Mouse (Mus musculus) hindlimb bud, embryonic 11.5 days (tissue): ENCODE results near the gene Rxfp2.

Experiments
- DNase-seq: peaks from one replicate; pipeline ENCODE4 v3.0.0-alpha.2; 2012; ENCODE audit warnings: low read depth, low spot score; ENCODE audit errors: extremely low spot score

Rxfp2 gene

DNA sequence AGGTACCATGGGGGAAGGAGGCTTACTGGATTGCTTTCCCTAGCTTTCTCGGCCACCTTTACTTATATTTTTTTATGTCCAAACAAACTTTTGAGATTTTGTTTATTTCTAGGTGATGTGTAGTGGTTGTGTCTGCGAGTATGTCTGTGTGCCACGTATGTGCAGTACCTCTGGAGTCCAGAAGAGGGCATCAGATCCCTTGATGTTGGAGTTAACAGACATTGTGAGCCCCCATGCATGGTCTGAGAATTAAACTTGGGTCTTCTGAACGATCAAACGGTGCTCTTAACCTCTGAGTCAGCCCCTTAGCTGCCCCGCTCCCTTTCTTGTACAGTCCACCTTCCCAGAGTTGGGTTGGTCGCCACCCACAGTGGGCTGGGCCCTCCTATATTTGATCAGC lies 95.5 kb downstream of the Rxfp2 start:
- no peak for DNase-seq

DNA sequence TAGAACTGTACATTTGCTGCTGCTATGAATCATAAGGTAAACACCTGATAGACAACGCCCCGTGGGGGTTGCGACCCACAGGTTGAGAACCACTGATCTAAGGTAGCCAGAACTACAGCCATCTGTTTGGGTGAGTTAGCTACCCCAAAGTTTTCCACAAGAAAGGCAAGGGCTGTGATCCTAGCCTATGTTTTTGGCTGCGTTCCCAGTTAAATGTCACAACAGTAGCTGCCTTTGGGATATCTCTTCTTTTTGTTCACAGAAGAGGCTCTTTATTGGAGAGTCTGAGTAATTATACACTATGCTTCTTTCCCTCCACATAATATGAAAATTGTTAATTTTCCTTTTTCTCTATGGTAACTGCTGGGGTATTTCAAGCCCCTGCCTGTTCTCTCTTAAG lies 96.3 kb downstream of the Rxfp2 start:
- DNase-seq: no peak

DNA sequence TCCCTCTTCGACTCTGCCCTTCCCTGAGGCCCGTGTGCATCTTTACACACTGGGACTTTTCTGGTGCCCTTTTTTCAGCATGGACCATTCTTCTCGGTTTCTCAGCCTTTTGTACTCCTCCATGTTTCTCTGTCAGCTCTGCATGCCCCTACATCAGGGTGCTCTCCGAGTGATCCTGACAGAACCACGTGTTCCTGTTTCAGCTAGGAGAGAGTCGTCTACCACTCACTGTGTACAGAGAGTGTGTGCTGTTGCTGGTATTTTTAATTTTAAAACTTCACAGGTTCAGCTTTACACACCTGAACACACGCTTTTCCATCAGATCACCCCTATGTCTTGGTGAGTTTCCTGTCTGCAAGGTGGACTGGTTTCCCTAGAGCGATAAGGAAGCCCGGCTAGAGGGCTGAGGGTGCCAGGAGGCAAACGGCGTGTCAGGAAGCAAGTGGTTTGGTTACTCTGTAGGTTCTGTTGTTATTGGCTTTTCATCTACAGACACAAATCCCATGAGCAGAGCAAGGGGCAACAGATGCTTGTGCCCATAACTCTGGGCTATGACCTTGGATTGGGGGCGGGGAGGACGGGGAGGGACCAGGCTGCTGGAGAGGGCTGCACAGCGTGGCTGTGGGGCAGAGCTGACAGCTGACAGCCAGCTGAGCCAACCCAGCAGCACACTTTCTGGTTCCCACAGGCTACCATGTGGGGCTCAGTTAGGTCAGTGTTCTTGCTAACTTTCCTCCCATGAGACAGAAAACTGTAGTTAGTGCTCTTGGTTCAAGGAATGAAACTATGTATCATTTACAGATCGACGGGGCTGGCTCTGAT lies 97.0 kb downstream of the Rxfp2 start:
- no peak for DNase-seq

DNA sequence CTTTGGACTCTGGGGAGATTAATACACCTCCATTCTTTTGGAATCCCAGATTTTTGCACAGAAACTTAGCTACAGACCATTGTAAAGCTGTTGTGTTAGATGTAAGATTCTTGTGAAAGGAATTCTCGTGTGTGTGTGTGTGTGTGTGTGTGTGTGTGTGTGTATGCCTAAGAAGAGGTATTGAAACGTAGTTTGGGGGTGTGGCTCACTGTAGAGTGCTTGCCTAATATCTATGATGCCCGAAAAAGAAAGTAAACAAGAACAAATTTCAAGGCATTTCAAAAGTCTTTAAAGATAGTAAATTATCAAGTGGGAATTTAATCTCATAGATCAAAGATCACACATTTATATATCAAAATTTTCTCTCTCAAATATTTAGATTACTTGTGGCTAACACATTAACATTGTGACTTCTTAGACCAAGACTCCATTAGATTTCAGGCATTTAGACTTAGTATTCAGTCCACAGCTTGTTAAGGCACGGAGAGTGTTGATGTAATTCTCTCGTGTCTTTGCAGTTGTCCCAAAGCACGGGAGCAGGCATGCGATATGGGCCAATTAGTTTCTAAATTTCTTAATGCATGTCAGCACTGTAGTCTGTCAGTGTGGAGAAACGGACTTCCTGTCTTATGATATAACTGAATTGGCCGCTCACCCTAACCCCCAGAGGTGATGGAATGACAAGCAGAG lies 97.9 kb downstream of the Rxfp2 start:
- DNase-seq: no peak

DNA sequence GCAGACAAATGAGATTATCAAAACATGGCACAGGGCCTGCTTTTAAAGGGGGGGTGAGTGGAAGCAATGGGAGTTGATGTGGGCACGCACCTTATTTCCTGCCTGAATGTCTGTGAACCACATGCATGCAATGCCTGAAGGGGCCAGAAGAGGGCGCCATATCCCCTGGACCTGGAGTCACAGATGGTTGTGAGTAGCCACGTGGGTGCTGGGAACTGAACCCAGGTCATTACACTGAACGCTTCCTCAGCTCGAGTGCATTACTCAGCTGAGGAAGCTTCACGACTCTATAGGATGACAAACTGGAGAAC lies 98.4 kb downstream of the Rxfp2 start:
- no peak for DNase-seq

DNA sequence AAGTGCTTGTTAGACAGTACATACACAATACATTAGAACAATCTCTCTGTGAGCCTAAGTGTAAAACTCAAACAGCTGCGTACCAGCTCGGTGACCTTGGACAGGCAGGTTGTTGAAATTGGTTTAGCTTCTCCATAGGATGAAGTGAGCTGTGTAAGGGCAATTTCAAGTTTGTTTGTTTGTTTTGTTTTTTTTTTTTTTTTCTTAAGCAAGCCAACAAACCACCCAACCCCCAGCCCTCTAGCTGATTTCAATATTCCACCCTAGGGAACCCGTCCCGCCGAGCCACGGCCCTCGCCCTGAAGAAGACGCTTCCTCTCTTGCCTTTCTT lies 99.6 kb downstream of the Rxfp2 start:
- no peak for DNase-seq

DNA sequence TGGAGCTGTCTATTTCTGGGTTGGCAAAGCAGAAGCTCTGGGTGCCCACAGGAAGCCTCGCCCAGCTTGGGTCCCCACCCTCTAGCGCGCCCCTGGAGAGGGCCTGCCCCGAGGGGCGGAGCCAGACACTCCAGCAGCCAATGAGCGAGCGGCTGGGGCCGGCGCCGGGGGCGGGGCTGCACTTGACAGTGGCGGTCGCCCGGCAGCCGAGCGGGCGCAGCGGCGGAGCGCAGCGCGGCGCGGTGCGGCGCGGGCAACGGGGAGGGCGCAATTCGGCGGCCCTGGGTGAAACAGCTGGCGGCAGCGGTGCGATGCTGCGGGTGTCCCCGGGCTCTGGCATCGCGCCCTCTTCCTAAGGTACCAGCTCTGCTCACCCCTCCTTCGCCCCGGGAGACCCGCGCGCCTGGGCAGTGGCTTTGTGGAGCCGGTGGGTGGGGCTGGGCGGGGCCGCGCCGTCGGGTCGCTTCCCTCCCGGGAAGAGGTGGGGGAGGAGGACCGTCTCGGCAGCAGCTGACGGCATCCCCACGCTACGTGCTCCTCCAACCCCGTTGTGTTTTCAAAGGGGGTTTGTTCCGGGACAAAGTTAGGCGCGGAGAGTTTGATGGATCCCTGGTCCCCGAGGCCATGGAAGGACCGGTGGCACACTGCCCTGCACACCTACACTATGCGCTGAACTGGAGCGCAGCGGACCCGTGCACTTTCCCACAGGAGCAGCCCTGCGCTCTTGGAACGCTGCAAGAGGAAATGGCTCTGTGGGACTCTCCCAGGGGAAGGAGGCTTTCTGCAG lies 100.2 kb downstream of the Rxfp2 start, which contains the start of gene Fry:
Fry (plus strand) TSS at position 191 of the 787 bp plus-strand sequence.
- no peak for DNase-seq

DNA sequence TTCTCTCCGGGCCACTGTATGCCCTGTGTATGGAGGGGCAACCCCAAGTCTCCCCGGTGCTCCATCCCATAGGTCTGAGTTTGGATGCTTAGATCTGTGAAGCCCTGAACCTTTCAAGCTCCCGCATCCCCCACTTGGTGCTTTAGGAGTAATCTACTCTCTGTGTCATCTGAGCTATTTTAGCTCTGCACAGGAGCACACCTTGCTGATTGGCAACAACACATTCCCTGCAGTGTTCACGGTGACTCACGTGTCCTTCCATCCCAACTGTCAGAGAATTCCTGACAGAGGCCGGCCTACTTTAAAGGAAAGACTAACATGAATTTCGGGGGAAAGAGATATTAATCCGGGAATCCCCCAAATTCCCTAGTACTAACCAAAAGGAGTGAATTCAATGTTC lies 102.2 kb downstream of the Rxfp2 start:
- no peak for DNase-seq

DNA sequence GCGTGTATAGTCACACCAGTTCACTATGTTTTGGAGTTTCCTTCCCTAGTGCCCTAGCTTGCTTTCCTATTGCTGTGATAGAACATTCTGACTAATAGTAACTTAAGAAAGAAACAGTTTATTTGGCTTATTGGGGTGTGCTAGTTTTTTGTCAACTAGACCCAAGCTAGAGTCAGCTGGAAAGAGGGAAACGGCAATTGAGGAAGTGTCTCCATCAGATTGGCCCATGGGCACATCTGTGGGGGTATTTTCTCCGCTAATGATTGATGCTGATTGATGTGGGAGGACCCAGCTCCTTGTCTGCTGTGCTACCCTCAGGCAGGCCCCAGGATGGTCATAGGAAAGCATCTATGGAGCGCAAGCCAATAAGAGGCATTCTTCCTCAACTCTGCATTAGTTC lies 103.6 kb downstream of the Rxfp2 start:
- no peak for DNase-seq

DNA sequence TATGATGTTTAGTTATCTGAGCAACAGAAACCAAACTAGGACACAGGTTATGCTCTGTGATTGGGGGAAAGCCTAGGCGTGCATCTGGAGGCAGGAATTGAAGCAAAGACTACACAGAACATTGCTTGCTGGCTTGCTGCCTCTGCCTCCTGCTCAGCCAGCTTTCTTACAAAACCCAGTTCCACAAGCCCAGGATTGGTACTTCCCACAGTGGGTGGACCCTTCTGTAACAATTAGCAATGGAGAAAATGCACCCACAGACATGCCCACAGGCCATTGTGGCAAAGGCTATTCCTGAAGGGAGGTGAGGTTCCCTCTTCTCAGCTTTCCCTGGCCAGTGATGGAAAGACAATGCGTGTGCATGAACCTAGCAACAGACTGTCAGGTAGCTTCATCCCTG lies 104.1 kb downstream of the Rxfp2 start:
- no peak for DNase-seq

DNA sequence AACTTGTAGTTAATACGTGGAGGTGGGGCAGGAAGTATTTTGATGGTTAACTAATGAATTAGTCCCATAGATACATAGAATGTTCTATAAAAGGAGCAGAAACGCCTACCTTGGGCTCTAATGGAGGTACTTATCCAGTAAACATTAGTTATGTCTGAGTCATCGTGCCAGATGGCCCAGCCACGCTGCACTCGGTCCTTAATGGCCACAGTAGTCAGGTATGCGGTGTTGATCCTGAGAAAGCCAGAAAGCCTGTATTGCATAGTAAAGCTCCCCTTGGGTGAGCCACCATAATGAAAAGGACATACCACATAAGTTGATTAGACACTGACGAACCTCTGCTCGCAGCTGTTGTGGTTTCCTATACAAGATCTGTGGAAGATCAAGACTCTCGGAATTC lies 107.4 kb downstream of the Rxfp2 start:
- DNase-seq: no peak

DNA sequence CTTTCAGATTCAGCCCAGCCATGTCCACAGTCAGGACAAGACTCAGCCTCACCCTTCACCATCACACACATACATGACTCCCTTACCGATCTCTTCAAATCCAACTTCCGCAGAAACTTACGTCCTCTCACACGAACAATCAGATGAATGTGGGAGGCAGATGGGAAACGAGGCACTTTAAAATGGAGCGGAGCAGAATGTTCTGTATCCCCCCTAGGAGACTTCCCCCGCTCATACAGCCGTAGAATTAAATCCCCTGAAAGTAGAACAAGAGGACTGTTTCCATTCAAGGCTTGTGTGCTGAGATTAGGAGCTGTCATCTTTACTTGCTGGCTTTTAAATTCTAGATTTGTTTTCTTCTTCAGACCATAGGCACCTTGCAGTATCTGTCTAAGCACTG lies 110.0 kb downstream of the Rxfp2 start:
- DNase-seq: no peak

DNA sequence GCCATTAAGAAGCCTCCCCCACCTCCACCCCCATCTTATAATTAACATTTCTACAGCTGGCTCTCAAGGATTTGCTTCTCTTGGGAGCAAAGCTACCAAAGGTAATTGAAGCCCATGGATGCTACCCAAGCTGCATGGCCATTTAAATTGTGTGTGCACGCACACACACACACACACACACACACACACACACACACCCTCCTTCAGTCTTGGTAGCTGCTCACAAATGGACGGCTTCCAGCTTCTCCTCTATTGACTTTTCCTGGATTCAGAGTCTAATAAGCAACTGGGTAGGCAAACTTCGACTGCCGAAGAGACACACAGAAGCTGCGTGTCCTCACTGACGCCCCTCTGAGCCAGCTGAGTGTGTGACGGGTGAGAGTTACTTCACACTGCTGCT lies 111.7 kb downstream of the Rxfp2 start:
- DNase-seq: no peak

DNA sequence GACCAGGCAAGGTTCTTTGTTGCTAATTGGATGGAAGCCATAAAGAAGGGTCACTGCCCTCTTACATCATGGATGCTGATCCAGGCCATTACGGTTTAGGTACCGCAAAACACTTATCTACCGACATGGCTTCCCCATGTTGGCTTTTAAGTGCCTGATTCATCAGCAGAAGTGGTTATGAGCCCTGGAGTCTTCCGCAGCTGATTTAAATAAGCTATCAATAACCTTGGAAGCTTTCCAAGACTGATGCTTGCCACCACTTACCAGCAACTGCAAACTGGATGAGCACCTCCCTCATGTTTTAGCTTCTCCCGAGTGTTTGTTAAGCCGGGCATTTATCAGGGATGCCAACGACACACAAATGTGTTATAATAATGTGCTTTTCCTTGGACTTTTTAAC lies 112.7 kb downstream of the Rxfp2 start:
- DNase-seq: no peak
